Mouse (Mus musculus): ENCODE measurements around the gene Elmsan1.
"Not testable (repeated sequence)": the region's sequence is repeated elsewhere in the genome, so short reads cannot be mapped to it uniquely, and the experiment has no call there.

The Elmsan1 gene

GRCm38 (mm10) chr12:84218289-84219120, at the start of gene Elmsan1:
TSS of gene Elmsan1 (minus strand) at chr12:84218881.
- DNase-seq (ENCODE audit: extremely low read depth, insufficient read length, low spot score) = peak; percentile 79

- DNase-seq (ENCODE audit: extremely low read depth, insufficient read length, low spot score) = no peak
Measured at GRCm38 (mm10) chr12:84267264-84267663, 48.6 kb upstream of the Elmsan1 start.

GRCm38 (mm10) chr12:84260363-84260762, 41.7 kb upstream of the Elmsan1 start:
- no peak for DNase-seq (ENCODE audit: extremely low read depth, insufficient read length, low spot score)

GRCm38 (mm10) chr12:84254886-84255285, 36.2 kb upstream of the Elmsan1 start:
- no peak for DNase-seq (ENCODE audit: extremely low read depth, insufficient read length, low spot score)

GRCm38 (mm10) chr12:84252811-84253210, 34.1 kb upstream of the Elmsan1 start:
- DNase-seq (ENCODE audit: extremely low read depth, insufficient read length, low spot score) = peak; percentile 17

GRCm38 (mm10) chr12:84249217-84249616, 30.5 kb upstream of the Elmsan1 start:
- peak; percentile 31 for DNase-seq (ENCODE audit: extremely low read depth, insufficient read length, low spot score)

GRCm38 (mm10) chr12:84245683-84246082, 27.0 kb upstream of the Elmsan1 start:
- no peak for DNase-seq (ENCODE audit: extremely low read depth, insufficient read length, low spot score)

- DNase-seq (ENCODE audit: extremely low read depth, insufficient read length, low spot score) = no peak
Measured at GRCm38 (mm10) chr12:84243076-84243770, 24.5 kb upstream of the Elmsan1 start.

- not testable (repeated sequence) for DNase-seq (ENCODE audit: extremely low read depth, insufficient read length, low spot score)
Measured at GRCm38 (mm10) chr12:84237036-84237435, 18.4 kb upstream of the Elmsan1 start.

- peak; percentile 24 for DNase-seq (ENCODE audit: extremely low read depth, insufficient read length, low spot score)
Measured at GRCm38 (mm10) chr12:84235981-84236752, 17.5 kb upstream of the Elmsan1 start.

GRCm38 (mm10) chr12:84235577-84235976, 16.9 kb upstream of the Elmsan1 start:
- peak; percentile 62 for DNase-seq (ENCODE audit: extremely low read depth, insufficient read length, low spot score)

GRCm38 (mm10) chr12:84233488-84234100, 14.9 kb upstream of the Elmsan1 start:
- no peak for DNase-seq (ENCODE audit: extremely low read depth, insufficient read length, low spot score)

GRCm38 (mm10) chr12:84226117-84226840, 7.6 kb upstream of the Elmsan1 start:
- no peak for DNase-seq (ENCODE audit: extremely low read depth, insufficient read length, low spot score)

- DNase-seq (ENCODE audit: extremely low read depth, insufficient read length, low spot score) = peak; percentile 79
Measured at GRCm38 (mm10) chr12:84222405-84222961, 3.8 kb upstream of the Elmsan1 start.

GRCm38 (mm10) chr12:84220951-84221891, 2.5 kb upstream of the Elmsan1 start:
- DNase-seq (ENCODE audit: extremely low read depth, insufficient read length, low spot score) = no peak

- no peak for DNase-seq (ENCODE audit: extremely low read depth, insufficient read length, low spot score)
Measured at GRCm38 (mm10) chr12:84220515-84220914, 1.8 kb upstream of the Elmsan1 start.

- DNase-seq (ENCODE audit: extremely low read depth, insufficient read length, low spot score) = peak; percentile 34
Measured at GRCm38 (mm10) chr12:84219121-84219561, 460 bp upstream of the Elmsan1 start.

GRCm38 (mm10) chr12:84217508-84218131, 1.1 kb downstream of the Elmsan1 start:
- peak; percentile 56 for DNase-seq (ENCODE audit: extremely low read depth, insufficient read length, low spot score)

Data from 3134 (cell line).